Comparison of ENCODE assay signal across 23 mouse cellular contexts in the genomic region with DNA sequence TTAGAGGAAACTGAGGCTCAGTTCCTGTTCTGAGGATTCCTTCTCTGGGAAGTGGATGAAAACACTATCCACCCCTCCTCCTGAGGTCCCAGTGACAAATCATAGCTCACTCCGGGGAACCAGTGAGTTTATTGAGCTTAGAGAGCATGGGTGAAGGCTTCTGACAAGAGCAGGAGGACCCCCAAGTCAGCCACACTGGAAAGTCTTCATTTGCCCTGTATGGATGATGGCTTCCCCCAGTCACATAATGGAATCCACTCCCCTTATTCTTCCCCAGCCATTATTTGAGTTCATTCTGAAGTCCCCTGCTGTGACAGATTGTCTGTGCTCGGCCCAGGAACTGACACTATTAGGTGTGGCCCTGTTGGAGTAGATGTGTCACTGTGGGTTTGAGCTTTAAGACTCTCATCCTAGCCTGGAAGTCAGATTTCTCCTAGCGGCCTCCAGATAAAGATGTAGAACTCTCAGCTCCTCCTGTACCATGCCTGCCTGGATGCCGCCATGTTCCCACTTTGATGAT.
A peak's percentile ranks its signal among the peaks of the same experiment; 100 is the strongest.
DNase-seq lines count a peak whose midpoint lies in the region; ATAC-seq and TF ChIP-seq lines count a peak whose summit lies in the region.
"Had no signal": no experiment of that assay in that cellular context is flagged by ENCODE, and none has a peak within 500 bp of the region (broad histone marks: within the 10 kb centered on the region; RNA-seq: fewer than 3 reads in every experiment).

No protein-coding gene starts in this region.

- no peak overlapping the region for H3K4me2 ChIP-seq in forebrain, postnatal 0 days (ENCODE audit: low read depth)
- no peak overlapping the region for H3K4me2 ChIP-seq in kidney, embryonic 15.5 days
- H3K4me2 ChIP-seq: embryonic facial prominence, embryonic 12.5 days had no signal

- H3K27me3 ChIP-seq in forebrain, embryonic 10.5 days (ENCODE audit: poor library complexity, severe bottlenecking), result no peaks in the 10 kb centered on the region
- H3K27me3 ChIP-seq in forebrain, postnatal 0 days (ENCODE audit: insufficient read depth, low read length), result no peaks in the 10 kb centered on the region
- no peaks in the 10 kb centered on the region for H3K27me3 ChIP-seq in kidney, embryonic 15.5 days

- no peak overlapping the region for H3K9ac ChIP-seq in forebrain, postnatal 0 days
- no peak overlapping the region for H3K9ac ChIP-seq in kidney, embryonic 15.5 days
- H3K9ac ChIP-seq: embryonic facial prominence, embryonic 12.5 days had no signal

- H3K9me3 ChIP-seq in forebrain, embryonic 10.5 days, result no peaks in the 10 kb centered on the region
- H3K9me3 ChIP-seq in forebrain, postnatal 0 days (ENCODE audit: low read length), result no peaks in the 10 kb centered on the region
- H3K9me3 ChIP-seq in kidney, embryonic 15.5 days (replicated peaks), result no peaks in the 10 kb centered on the region
- H3K9me3 ChIP-seq: embryonic facial prominence, embryonic 10.5 days; embryonic facial prominence, embryonic 12.5 days had no signal

- no peak overlapping the region for H3K4me3 ChIP-seq in forebrain, embryonic 10.5 days
- H3K4me3 ChIP-seq in forebrain, postnatal 0 days (ENCODE audit: low read depth, low read length), result no peak overlapping the region
- no peak overlapping the region for H3K4me3 ChIP-seq in kidney, embryonic 15.5 days (replicated peaks)
- H3K4me3 ChIP-seq: embryonic facial prominence, embryonic 10.5 days; embryonic facial prominence, embryonic 12.5 days had no signal

- H3K27ac ChIP-seq in forebrain, embryonic 10.5 days, result 0 out of 2 replicates have a peak overlapping the region, but pooled peaks have one; percentile 12
- no peak overlapping the region for H3K27ac ChIP-seq in forebrain, postnatal 0 days (ENCODE audit: low read depth, low read length)
- H3K27ac ChIP-seq in kidney, embryonic 15.5 days, result peak overlapping the region; percentile 22; the same call in 1 of the 2 replicates
- H3K27ac ChIP-seq: embryonic facial prominence, embryonic 10.5 days; embryonic facial prominence, embryonic 12.5 days had no signal

- TF ChIP-seq CTCF in forebrain, postnatal 0 days (IDR thresholded peaks at IDR 0.05; ENCODE audit: low read depth), result no peak

- DNase-seq in forebrain, embryonic 10.5 days (ENCODE audit: extremely low spot score, low spot score), result no peak
- no peak for DNase-seq in forebrain, postnatal 0 days
- peak; percentile 83 for DNase-seq in heart, adult 11 months
- DNase-seq in heart, adult 18-20 months, result no peak
- no peak for DNase-seq in kidney, adult 9 months
- DNase-seq in ZHBTc4 (ENCODE audit: low read depth, low spot score), result peak; percentile 82
- DNase-seq in cerebellum, postnatal 4 days (ENCODE audit: low spot score in 2 of 2), result no peak
- DNase-seq: adrenal gland, adult 2 months; adrenal gland, postnatal 10 days; adrenal gland, postnatal 25 days; B cell, adult 2 months; cerebellum, adult 11 months; cerebellum, adult 18-20 months; cerebellum, adult 8-10 months; cerebellum, adult 9-11 months; cerebellum, postnatal 14 days; cerebellum, postnatal 36 days had no signal

- no peaks in the 10 kb centered on the region for H3K36me3 ChIP-seq in forebrain, embryonic 10.5 days (replicated peaks)
- no peaks in the 10 kb centered on the region for H3K36me3 ChIP-seq in forebrain, postnatal 0 days (ENCODE audit: insufficient read depth)
- H3K36me3 ChIP-seq in kidney, embryonic 15.5 days, result no peaks in the 10 kb centered on the region
- H3K36me3 ChIP-seq: embryonic facial prominence, embryonic 10.5 days; embryonic facial prominence, embryonic 12.5 days had no signal

- no peak for ATAC-seq in forebrain, postnatal 0 days
- no peak for ATAC-seq in kidney, embryonic 15.5 days (replicated peaks; ENCODE audit: low FRiP score)
- ATAC-seq: CD4-positive, CD25-positive, alpha-beta regulatory T cell, adult 4 months; forebrain, embryonic 14.5 days; forebrain, embryonic 16.5 days had no signal

- 81% methylated on average over 4 of the region's 4 CpGs for WGBS in forebrain, embryonic 10.5 days
- 73% methylated on average over 4 of the region's 4 CpGs for whole genome bisulfite sequencing in forebrain, postnatal 0 days
- 81% methylated on average over 4 of the region's 4 CpGs for WGBS in kidney, embryonic 15.5 days

- H3K4me1 ChIP-seq in forebrain, embryonic 10.5 days, result peaks cover 35% of the 10 kb centered on the region
- no peaks in the 10 kb centered on the region for H3K4me1 ChIP-seq in forebrain, postnatal 0 days (ENCODE audit: insufficient read depth)
- H3K4me1 ChIP-seq in kidney, embryonic 15.5 days, result peaks cover 31% of the 10 kb centered on the region

Comparison
In these comparisons a context has a peak if more than half of its experiments do, and no peak if none do; other contexts are left out.
1. DNase-seq: peak in heart, adult 11 months (single experiment) and ZHBTc4 (single experiment); none in forebrain, embryonic 10.5 days (single experiment), forebrain, postnatal 0 days (single experiment), heart, adult 18-20 months (0 of 2), kidney, adult 9 months (single experiment) and cerebellum, postnatal 4 days (0 of 2).